Mouse (Mus musculus): Measurements from ENCODE around the gene Gm2888.
"Not testable (repeated sequence)": the region's sequence is repeated elsewhere in the genome, so short reads cannot be mapped to it uniquely, and the experiment has no call there.

Gm2888 gene

DNA sequence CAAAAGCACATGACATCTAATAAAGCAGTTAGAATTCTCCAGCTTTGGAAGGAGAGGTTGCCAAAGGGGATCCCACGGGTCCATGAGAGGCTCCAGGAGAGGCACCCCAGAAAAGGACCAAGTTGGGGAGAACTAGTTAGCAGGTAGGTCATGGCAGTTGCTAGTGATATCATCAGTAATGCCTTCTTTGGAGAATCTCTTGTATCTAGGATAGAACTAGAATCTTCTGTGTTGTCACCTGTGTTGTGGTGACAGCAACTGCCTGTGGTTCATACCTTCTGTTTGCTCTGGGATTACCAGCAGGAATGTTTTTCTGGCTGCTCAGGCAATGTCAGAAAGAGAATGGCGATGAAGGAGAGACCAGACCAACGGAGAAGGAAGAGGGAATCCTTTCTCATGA lies at the start of gene Gm2888:
TSS of gene Gm2888 (plus strand) at position 301 of the 400 bp plus-strand sequence.
- CTCF ChIA-PET, POLR2A ChIA-PET: not testable (repeated sequence)

DNA sequence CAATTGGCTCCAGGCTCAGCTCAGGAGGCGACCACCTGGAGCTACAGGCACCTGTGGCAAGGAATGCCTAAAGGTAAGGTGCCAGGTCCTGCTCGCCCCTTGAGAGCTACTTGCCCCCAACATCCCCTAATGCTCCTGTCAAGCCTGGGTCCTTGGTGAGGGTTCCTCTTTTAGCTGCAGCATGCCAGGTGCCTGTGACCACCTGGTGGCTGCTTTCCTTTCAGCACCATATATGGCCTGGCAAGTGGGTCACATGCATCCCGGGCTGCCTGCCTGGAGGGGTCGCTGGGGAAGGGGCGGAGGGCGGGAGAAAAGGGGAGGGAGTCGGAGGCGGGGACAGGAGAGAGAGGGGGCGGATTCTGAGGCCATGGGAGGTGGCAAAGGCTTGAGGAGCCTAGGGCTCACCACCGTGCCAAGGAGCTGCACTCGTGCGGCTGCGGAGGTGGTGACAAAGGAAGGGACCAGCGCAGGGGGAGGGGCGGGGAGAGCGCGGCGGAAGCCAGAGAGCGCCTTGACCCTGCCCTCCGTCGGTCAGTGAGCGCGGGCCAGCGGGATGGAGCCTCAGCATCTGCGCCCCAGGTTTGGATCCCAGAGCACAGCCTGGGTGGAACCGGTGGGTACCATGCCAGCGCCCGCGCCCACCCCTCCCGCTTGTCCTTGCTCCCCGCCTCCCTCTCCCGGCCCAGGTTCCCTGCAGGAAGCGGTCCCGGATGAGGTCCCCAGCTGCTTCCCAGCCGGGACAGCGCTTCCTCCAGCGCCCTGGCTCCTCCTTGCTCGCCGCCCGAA lies 19.1 kb downstream of the Gm2888 start, which contains the start of gene Gm2897:
TSS of gene Gm2897 (plus strand) at position 559 of the 786 bp plus-strand sequence.
- CTCF ChIA-PET, POLR2A ChIA-PET: not testable (repeated sequence)

DNA sequence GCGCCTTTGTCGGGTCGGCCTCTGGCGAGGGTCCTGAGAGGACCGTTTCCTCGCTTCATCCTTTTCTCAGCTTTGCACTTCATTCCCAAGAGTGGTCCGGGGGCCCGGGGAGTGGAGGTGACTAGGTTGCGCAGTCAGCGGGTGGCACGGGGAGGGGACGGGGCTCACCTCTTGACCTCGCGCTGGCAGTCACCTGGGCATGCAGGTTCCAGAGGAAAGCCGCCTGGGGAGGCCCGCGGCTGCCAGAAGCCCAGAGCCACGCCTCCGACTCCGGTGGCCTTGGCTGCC lies 19.7 kb downstream of the Gm2888 start:
- CTCF ChIA-PET, POLR2A ChIA-PET: not testable (repeated sequence)

DNA sequence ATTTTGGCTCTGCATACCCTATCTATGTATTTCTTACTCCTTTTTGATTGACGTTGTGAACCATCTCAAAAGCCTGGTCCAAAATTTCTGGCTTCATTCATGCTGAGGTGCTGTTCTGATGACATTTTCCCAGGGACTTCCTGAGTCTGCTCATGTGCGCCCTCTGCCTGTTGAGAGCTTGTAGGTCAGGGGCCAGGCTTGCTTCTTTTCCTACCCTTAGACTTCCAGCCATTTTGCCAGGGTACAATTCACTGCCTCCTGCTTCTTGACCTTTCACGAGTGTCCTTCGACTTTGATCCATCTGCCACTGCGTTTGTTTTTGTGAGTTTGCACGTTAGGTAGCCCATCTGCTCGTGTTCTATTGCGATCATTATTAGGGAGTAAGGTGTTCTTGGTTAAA lies 20.3 kb downstream of the Gm2888 start:
- POLR2A ChIA-PET, CTCF ChIA-PET: not testable (repeated sequence)

Data from embryonic stem cell, embryonic (primary cell).